Mouse (Mus musculus) embryonic stem cell, embryonic (primary cell): ENCODE results near the gene 1700001C19Rik.

Experiments
- CTCF ChIA-PET, 4 experiments: fragments of 300-600 bp in 2 of 4; fragments of 350-600 bp in 2 of 4; sonication (Branson Sonifier 250); formaldehyde crosslinking; loops; one replicate each; lab custom pipeline; 2022; ENCODE audit warnings: inconsistent platforms in 2 of 4; lab: Charles Lee
- POLR2A ChIA-PET, 4 experiments: fragments of 300-600 bp in 2 of 4; fragments of 350-600 bp in 2 of 4; sonication (Branson Sonifier 250); formaldehyde crosslinking; loops; one replicate each; lab custom pipeline; 2022; ENCODE audit warnings: antibody characterized with exemption in 4 of 4, inconsistent platforms in 1 of 4; lab: Charles Lee

1700001C19Rik gene

GRCm38 (mm10) chr17:47449432-47449831 is 12.3 kb upstream of the 1700001C19Rik start:
- ChIA-PET CTCF (interaction anchor here (0.5 to 1.7 kb wide), 10 partner anchors 9 to 175 kb away, joined by 3 to 6 read pairs (median 3); no protein-coding TSS in a partner anchor), POLR2A (interaction anchor here in 3 of 4 experiments (0.5 to 2.9 kb wide), 22 partner anchors 9 to 298 kb away, joined by 3 to 31 read pairs (median 5); partner anchors contain the start of gene Taf8 (in 2 of the 3))

GRCm38 (mm10) chr17:47448523-47449372 is 11.6 kb upstream of the 1700001C19Rik start:
- CTCF ChIA-PET, result interaction anchor here (0.6 to 2.0 kb wide), 10 partner anchors 9 to 352 kb away, joined by 3 to 6 read pairs (median 3); no protein-coding TSS in a partner anchor
- POLR2A ChIA-PET, result interaction anchor here in 3 of 4 experiments (0.5 to 2.9 kb wide), 21 partner anchors 9 to 558 kb away, joined by 3 to 31 read pairs (median 5); partner anchors contain the start of gene Tbcc (in 1 of the 3)

- POLR2A ChIA-PET, result interaction anchor here in 3 of 4 experiments (0.6 to 1.4 kb wide), 7 partner anchors 11 to 556 kb away, joined by 3 to 5 read pairs (median 3); partner anchors contain the start of gene Tbcc (in 1 of the 3)
- CTCF ChIA-PET, result interaction anchor here in 2 of 4 experiments (0.6 to 1.2 kb wide), 3 partner anchors 9 to 29 kb away, joined by 3 to 7 read pairs (median 3); no protein-coding TSS in a partner anchor
Measured at GRCm38 (mm10) chr17:47446561-47446960, 9.4 kb upstream of the 1700001C19Rik start.

GRCm38 (mm10) chr17:47446025-47446424 is 8.8 kb upstream of the 1700001C19Rik start:
- ChIA-PET CTCF (interaction anchor here in 2 of 4 experiments (0.6 to 1.2 kb wide), 3 partner anchors 10 to 30 kb away, joined by 3 to 7 read pairs (median 3); no protein-coding TSS in a partner anchor), POLR2A (interaction anchor here in 3 of 4 experiments (0.6 to 1.2 kb wide), 6 partner anchors 10 to 555 kb away, joined by 3 to 5 read pairs (median 4); partner anchors contain the start of gene Tbcc (in 1 of the 3))

GRCm38 (mm10) chr17:47445518-47445917 is 8.3 kb upstream of the 1700001C19Rik start:
- ChIA-PET POLR2A (interaction anchor here in 2 of 4 experiments (1.2 kb wide), 2 partner anchors 23 to 354 kb away, joined by 3 read pairs; no protein-coding TSS in a partner anchor), CTCF (interaction anchor here in 1 of 4 experiments (1.2 kb wide), 1 partner anchor 30 kb away, joined by 3 read pairs; no protein-coding TSS in a partner anchor)

GRCm38 (mm10) chr17:47444113-47444512 is 6.9 kb upstream of the 1700001C19Rik start:
- CTCF ChIA-PET, result interaction anchor here in 2 of 4 experiments (0.7 to 0.8 kb wide), 3 partner anchors 24 to 38 kb away, joined by 3 to 8 read pairs (median 5); no protein-coding TSS in a partner anchor
- POLR2A ChIA-PET, result interaction anchor here in 2 of 4 experiments (0.7 to 1.6 kb wide), 7 partner anchors 9 to 40 kb away, joined by 3 to 10 read pairs (median 4); no protein-coding TSS in a partner anchor

GRCm38 (mm10) chr17:47442271-47442670 is 5.1 kb upstream of the 1700001C19Rik start:
- ChIA-PET CTCF (interaction anchor here in 1 of 4 experiments (0.6 kb wide), 1 partner anchor 1608 kb away, joined by 3 read pairs; no protein-coding TSS in a partner anchor), POLR2A (interaction anchor here in 2 of 4 experiments (0.9 to 4.5 kb wide), 11 partner anchors 7 to 552 kb away, joined by 3 to 31 read pairs (median 5); partner anchors contain the start of gene Tbcc (in 1 of the 2))

- CTCF ChIA-PET, result interaction anchor here in 1 of 4 experiments (0.5 to 0.6 kb wide), 2 partner anchors 214 to 1608 kb away, joined by 3 to 4 read pairs; no protein-coding TSS in a partner anchor
- POLR2A ChIA-PET, result interaction anchor here in 3 of 4 experiments (0.6 to 4.5 kb wide), 29 partner anchors 8 to 551 kb away, joined by 3 to 31 read pairs (median 4); partner anchors contain the start of genes Taf8 (in 2 of the 3) and Tbcc (in 1 of the 3)
Measured at GRCm38 (mm10) chr17:47441296-47442051, 4.3 kb upstream of the 1700001C19Rik start.

GRCm38 (mm10) chr17:47440359-47440890 is 3.2 kb upstream of the 1700001C19Rik start:
- ChIA-PET CTCF (interaction anchor here in 3 of 4 experiments (0.6 to 1.9 kb wide), 6 partner anchors 13 to 158 kb away, joined by 3 to 9 read pairs (median 4); no protein-coding TSS in a partner anchor), POLR2A (interaction anchor here (0.6 to 4.5 kb wide), 37 partner anchors 9 to 1695 kb away, joined by 3 to 31 read pairs (median 4); partner anchors contain the start of genes Taf8 (in 2 of the 4) and Tbcc (in 1 of the 4))

- POLR2A ChIA-PET, result interaction anchor here in 3 of 4 experiments (0.6 to 4.5 kb wide), 25 partner anchors 10 to 592 kb away, joined by 3 to 31 read pairs (median 4); partner anchors contain the start of genes Ccnd3 (in 1 of the 3) and Taf8 (in 1 of the 3)
- CTCF ChIA-PET, result interaction anchor here in 3 of 4 experiments (0.6 to 1.9 kb wide), 7 partner anchors 11 to 435 kb away, joined by 3 to 9 read pairs (median 4); no protein-coding TSS in a partner anchor
Measured at GRCm38 (mm10) chr17:47439396-47440028, 2.3 kb upstream of the 1700001C19Rik start.

GRCm38 (mm10) chr17:47438611-47439010 is 1.4 kb upstream of the 1700001C19Rik start:
- ChIA-PET POLR2A (interaction anchor here in 3 of 4 experiments (0.7 to 4.4 kb wide), 8 partner anchors 11 to 1055 kb away, joined by 3 to 31 read pairs (median 6); partner anchors contain the start of genes Ccnd3 (in 1 of the 3) and Zfp318 (in 1 of the 3)), CTCF (interaction anchor here in 2 of 4 experiments (1.3 to 1.7 kb wide), 4 partner anchors 10 to 44 kb away, joined by 3 to 8 read pairs (median 4); no protein-coding TSS in a partner anchor)

GRCm38 (mm10) chr17:47436156-47436906 is 845 bp downstream of the 1700001C19Rik start, which contains the start of gene AI661453:
TSS of gene AI661453 (plus strand) at chr17:47436615.
- ChIA-PET CTCF (interaction anchor here (0.7 to 1.4 kb wide), 11 partner anchors 10 to 674 kb away, joined by 3 to 9 read pairs (median 3); no protein-coding TSS in a partner anchor), POLR2A (interaction anchor here in 3 of 4 experiments (0.6 to 1.5 kb wide), 13 partner anchors 9 to 763 kb away, joined by 3 to 7 read pairs (median 4); partner anchors contain the start of gene Taf8 (in 1 of the 3))

- ChIA-PET POLR2A (interaction anchor here in 1 of 4 experiments (0.6 kb wide), 1 partner anchor 115 kb away, joined by 4 read pairs; no protein-coding TSS in a partner anchor), CTCF (interaction anchor here in 2 of 4 experiments (0.9 to 1.4 kb wide), 2 partner anchors 39 to 51 kb away, joined by 3 read pairs; no protein-coding TSS in a partner anchor)
Measured at GRCm38 (mm10) chr17:47430815-47431214, 6.4 kb downstream of the 1700001C19Rik start.

- ChIA-PET POLR2A (interaction anchor here in 3 of 4 experiments (0.6 to 3.3 kb wide), 15 partner anchors 9 to 224 kb away, joined by 3 to 12 read pairs (median 3); partner anchors contain the start of gene Guca1b (in 1 of the 3)), CTCF (interaction anchor here (0.7 to 2.7 kb wide), 24 partner anchors 10 to 313 kb away, joined by 3 to 17 read pairs (median 4); partner anchors contain the start of gene Guca1b (in 2 of the 4))
Measured at GRCm38 (mm10) chr17:47428831-47429304, 8.3 kb downstream of the 1700001C19Rik start.
